Mouse (Mus musculus) left cerebral cortex, adult 8-10 months (tissue): ENCODE data around the gene Znrf2. TPM values are rescaled to one million over a fixed set of nuclear protein-coding genes. Genes with fewer than 3 reads are reported as not detected.

Experiments
- DNase-seq, 2 experiments: peaks; one replicate each; pipeline ENCODE4 v3.0.0; 2022; ENCODE audit warnings: low spot score in 2 of 2
- total RNA-seq, 4 experiments: library from RNA; stranded (reverse); gene quantifications; 2 replicates each; pipeline ENCODE4 v1.2.4; 2022

Gene Znrf2
- 10 to 100 TPM; 13.6 to 18.4 (median 15.2) TPM for total RNA-seq

DNA sequence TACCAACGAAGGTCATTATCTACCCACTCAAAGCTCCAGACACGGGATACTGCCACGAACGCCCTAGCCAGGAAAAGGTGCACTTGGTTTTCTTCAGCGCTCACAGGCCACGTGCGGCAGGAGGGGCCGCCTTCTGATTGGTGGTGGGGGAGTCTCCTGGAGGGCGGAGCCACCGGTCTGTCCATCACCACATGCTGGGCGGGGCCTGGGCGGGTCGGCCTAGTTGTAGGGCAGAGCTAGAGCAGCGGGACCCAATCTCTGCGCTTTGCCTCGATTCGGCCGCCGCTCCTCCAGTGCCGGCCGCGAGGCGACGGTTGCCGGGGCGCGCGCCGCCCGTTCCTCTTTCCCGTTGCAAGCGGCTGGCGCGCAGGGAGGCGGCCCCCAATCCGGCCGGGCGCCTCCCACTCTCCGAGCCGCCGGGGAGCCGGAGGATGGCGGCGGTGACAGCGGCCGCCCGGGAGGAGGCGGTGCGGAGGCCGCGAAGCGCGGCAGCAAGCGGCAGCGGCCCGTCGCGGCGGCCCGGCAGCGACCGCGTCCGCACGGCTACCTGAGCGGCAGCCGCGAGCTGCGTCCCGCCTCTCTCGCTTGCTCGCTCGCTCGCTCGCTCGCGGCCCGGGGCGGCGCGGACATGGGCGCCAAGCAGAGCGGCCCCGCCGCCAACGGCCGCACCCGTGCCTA lies at the start of gene Znrf2:
Znrf2 (plus strand) TSS at position 529 of the 678 bp plus-strand sequence.
- DNase-seq, result peak; percentile 84 to 92

DNA sequence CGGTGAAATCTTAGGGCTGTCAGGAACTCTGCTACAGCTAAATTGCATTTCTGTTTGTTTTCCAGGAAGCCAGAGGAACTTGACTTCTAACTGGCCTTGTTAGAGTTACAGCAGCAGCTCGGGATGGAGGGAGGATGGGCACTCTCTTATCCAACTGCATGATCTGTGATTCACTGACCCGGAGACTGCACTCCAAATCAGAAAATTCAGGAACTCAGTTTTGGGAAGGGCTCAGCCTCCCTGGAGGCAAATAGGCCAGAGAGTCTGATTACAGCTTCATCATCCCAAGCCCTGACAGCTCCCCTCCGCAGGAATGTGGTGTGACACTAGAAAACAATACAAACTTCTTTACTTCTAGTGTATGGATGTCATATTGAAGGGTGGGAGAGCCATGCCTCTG lies 49.0 kb upstream of the Znrf2 start:
- DNase-seq, result no peak

DNA sequence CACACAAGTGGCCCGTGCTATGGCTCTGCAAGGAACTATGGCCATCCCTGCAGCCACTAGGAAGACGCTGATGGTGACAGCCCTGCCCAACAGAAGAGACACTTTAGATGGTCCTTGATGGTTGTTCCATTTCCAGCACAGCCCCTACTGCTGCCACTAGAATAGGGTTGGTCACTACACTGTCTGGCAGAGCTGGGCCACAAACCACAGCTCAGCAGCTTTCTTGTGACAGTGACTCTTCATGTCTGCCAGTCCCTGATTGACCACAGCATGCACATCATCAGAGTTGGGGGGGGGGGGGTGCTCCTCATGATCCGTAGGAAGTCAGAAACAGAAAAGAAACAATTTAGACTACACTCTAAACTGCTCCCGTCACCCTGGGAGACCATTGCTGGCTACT lies 46.0 kb upstream of the Znrf2 start:
- no peak for DNase-seq

DNA sequence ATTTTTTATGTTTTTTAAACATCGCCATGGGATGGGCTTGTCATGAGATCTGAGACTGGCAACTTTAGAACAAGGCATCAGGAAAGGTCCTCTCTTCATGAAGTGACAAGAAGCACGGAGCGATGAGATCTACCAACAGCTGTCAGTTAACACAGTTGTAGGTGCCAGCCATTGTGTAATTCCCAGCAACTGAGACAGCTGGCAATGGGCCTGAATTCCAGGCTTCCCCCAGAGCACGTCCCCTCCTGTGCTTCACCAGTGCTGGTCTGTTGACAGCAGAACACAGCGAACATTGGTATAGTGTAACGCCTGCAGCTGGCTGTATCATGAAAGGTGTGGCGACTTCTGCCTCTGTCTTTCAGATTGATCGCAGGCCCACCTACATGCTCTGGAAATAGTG lies 45.5 kb upstream of the Znrf2 start:
- DNase-seq, result no peak

DNA sequence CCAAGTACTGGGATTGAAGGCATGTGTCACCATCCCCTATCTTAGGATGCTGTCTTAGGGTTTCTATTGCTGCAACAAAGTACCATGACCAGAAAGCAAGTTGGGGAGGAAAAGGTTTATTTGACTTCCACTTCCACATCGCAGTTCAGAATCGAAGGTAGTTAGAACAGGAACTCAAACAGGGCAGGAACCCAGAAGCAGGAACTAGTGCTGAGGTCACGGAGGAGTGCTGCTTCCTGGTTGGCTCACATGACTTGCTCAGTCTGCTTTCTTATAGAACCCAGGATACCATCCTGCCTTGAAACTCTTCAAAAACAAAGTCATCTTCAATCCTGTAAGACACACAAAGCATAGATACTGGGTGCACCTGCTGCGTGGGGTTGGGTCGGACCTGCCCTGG lies 44.6 kb upstream of the Znrf2 start:
- DNase-seq, result no peak

DNA sequence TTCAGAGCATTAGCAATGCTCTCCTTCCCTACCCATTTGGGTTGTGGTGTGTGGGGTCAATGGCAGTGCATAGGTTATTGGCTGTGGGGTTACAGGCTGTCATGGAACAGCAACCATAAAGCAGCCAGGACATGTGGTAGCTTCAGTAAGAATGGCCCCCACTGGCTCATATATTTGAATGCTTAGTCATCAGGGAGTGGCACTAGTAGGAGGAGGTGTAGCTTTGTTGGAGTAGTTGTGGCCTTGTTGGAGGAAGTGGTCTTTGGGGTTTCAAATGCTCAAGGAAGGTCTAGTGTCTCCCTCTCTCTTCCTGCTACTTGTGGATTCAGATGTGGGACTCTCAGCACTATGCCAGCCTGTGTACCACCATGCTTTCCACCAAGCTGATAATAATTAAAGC lies 41.0 kb upstream of the Znrf2 start:
- DNase-seq, result no peak

DNA sequence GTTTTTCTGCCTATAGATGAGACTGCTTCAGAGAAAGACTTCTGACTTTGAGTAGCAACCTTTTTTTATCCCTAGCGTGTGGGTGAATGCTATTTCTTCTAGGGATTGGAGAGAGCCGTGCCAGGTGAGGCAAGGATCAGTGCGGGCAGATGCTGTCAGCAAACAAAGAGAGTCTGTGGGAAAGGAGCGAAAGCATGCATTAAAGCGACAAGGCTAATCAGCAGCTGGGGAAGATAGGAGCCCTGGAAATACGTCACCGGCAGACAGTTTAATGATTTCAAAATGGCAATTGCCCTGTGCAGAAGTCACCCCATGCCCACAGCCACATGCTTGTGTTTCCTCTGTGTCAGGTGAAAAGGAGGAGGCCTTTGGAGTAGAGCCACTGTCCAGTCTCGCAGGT lies 39.1 kb upstream of the Znrf2 start:
- no peak for DNase-seq

DNA sequence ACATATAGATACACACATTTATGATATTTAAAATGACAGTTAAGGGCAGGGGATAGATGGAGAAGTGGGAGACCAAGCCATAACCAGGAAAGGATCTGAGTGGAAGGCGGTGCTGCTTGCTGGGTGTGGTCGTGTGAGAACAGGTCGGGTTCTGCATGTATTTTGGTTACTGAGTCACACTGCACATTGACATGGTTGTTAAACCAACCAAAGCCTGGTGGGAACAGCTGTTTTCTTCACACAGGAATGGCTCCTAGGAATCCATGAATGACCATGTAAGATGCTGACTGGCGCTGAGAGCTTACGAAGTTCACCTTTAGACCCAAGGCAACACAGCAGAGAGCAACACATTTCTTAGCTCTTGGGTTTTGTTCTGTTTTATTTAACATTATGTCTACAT lies 36.7 kb upstream of the Znrf2 start:
- DNase-seq, result no peak

DNA sequence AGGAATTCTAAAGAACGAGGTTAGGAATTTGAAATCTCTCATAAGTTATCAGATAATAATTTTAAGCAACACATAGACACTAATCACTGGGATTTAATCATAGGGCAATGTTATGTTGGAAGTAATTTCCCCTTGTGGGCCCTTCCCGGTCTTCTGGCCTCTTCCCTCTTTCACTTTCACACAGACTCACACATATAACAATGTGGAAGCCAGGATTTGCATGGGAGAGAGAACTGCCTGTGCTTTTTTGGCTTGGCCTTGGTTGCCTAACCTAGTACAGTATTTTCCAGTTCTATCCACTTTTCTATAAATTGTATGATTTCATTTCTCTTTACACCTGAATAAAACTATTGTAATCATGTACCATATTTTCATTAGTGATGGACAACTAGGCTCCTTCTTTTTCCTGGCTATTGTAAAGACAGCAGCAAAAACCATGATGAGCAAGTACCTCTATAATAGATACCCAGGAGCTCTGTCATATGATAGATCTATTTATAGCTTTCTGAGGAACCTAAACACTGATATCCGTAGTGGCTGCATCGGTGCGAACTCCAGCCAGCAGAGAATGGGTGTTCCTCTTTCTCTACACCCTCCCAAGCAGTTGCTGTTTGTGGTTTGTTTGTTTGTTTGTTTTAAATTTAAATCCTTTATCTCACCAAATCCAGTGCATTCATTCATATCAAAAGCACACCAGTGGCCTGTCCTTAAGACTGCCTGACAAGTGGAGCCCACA lies 36.0 kb upstream of the Znrf2 start:
- no peak for DNase-seq

DNA sequence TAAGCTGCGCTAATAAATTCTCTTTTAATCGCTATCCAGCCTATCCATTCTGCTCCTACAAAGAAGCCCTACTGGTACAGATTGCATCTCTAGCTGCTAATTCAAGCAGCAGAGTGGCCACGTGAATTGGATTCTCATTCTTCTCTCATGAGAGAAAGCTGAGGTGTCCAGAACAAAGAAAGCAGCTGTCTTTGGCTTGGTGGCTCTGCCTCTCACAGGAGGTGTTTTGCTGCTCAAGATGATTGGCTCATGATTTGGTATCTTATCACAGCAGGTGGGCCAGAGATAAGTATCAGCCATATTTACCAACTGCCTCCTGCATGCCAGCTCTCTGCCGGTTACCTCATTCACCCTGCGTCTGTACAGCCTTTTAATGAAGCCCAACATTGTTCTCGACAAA lies 34.8 kb upstream of the Znrf2 start:
- DNase-seq, result no peak

DNA sequence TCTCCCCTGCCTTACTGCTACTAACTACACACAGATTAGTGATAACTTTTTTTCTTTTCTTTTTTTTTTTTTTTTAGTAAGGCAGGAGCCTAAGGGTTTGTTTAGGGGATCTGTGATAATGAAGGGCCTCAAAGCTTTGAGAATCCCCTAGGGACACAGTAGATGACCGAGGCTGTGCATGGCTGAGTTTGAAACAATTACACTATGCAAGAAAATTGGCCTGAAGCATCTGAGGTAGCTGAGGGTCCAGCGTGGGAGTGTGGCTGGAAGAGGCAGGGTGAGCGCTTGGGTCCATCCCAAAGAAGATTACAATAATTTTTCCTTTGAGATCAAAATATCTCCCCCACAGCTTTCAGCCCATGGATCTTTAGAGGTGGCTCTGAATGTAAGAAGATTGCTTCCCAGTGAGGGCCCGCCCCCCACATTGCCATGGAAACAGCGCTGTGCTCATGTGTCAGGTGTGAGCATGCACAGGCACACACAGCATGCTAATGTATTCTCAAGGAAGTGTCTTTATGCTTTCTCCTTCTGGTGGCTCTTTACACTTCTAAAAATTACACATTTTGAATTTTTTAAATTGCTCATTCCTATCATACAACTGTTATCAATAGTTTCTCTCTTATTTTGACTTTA lies 31.5 kb upstream of the Znrf2 start:
- DNase-seq, result peak; percentile 42 to 85

DNA sequence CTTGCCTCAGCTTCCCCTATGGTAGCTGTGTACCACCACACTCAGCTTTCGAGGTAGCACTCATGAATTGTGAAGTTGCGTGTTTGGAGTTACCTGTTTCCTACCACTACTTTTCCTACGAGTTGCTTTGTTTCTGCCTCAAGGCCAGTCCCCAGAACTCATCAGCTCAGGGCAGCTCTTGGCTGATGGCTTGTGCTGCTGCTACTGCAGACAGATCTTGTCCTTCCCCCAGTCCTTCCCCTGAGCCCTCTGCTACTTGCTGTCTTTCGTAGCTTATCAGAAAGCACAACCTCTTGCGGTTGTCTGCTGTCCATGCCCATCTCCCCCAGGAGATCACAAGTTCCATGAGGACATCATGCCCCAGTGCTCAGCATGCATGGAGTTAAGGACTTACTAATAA lies 29.9 kb upstream of the Znrf2 start:
- no peak for DNase-seq

DNA sequence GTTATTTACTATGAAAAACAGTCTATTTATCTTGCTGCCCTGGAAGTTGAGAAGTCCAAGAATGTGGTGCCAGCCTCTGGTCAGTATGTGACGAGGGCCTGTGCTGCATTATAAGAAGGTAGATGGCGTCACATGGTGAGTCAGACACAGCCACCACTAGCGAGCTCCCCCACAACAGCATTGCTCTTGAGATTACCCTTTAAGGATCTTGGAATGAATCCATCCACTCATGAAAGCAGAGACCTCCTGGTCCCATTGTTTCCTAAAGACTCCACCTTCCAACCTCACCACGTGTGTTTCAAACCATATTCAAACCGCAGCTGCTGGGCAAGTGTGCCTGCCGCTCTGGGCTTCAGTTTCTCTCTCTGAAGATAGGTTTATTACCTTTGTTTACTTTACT lies 28.2 kb upstream of the Znrf2 start:
- DNase-seq, result no peak

DNA sequence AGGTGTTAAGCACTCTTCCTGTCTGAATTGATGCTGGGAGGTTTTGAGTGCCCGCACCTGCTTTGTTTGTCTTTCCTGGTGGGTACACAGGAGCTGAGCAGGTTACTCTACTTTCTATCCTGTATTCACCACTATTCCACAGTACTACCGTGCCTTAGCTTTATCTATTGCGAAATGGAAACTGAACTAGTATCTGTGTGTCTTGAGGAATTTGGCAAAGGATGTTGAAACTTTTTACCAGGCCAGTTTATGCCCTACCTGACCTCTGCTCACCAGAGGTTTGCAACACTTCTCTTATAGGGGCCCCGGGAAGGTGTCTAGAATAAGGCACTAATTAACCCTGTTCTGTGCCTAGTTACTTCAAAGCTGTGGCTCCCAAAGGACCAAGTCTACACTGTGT lies 27.6 kb upstream of the Znrf2 start:
- no peak for DNase-seq

DNA sequence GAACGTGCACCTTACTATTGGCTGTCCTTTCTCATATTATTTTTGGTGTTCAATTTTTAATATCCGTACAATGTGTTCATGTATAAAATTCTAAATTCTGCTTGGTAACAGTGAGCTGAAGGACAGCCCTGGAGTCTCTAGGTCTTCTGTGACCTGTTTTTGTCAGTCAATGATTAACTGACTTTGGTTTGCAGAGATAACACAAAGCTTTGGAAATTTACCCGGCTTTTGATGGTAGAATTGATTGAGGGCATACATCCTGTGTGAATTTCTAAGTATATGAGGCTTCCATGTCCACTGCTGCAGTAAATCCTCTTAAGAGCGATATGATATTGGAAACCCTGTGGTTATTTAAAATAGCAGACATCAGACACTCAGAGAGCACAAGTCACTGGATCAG lies 26.6 kb upstream of the Znrf2 start:
- no peak for DNase-seq

DNA sequence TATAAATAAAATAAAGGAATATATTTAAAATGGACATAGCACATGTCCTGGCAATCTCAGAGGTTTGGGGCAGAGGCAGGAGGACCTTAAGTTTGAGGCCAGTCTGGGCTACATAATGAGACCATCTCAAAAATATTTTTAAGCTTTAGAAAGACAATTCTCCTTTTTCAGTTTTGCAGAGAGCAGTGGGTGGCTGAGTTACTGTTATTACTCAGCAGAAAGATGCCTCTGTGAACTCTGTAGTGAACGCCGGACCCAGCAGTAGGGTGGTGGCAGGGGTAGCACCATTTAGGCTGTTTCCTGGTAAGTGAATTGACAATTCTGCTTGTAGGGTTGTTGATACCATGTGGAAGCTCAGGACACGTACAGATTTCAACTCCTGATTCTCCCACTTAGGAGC lies 22.9 kb upstream of the Znrf2 start:
- no peak for DNase-seq

DNA sequence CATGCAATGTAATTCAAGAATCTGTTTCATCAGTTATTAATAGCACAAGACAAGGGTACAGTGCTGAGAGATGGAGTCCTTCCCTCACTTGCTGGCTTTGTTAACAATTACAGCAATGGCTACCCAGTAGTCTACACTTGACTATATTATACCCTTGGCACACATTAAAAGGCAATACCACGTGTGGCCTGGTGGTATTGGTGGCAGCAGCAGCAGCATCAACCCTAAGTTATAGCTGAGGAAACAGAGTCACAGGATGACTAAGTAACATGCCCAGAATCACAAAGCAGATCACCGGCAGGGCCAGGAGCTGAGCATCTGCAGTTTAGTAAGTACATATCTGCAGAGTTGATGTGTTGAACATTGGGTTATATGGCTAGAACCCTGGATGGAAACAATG lies 22.3 kb upstream of the Znrf2 start:
- no peak for DNase-seq

DNA sequence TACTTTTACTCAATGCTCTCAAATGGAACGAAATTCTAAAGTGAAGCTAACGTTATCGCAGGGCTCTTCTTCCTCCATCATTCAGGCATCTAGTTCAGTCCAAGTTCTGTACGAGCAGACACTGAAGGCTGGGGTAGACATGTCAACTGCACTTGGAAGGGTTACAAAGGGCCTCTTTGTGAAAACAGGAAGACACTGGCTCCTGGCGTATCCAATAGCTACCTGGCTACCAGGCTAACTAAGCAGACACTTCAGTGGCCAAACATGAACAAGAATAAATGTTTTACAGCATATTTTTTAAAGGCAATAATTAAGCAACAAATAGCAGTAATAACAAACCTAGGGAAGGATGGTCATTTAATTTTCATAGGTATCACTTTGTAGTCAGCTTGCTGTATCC lies 21.7 kb upstream of the Znrf2 start:
- DNase-seq, result no peak

DNA sequence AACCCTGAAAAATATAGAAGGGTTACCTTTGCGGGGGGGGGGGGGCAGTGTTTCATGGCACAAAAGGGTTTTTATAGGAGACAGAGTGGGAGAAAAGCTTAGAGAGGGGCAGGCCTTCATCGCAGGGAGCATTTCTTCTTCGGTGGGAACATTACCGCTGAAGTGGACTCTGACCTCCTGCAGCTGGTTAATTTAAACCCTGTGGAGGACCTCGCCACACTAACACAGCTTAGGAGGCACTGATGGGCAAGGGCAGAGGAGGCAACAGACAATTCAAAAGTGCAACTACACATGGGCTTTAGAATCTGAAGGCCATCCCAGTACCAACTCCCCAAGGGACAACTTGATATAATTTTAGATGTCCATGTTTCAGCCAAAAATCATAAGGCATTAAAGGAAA lies 20.7 kb upstream of the Znrf2 start:
- DNase-seq, result no peak

DNA sequence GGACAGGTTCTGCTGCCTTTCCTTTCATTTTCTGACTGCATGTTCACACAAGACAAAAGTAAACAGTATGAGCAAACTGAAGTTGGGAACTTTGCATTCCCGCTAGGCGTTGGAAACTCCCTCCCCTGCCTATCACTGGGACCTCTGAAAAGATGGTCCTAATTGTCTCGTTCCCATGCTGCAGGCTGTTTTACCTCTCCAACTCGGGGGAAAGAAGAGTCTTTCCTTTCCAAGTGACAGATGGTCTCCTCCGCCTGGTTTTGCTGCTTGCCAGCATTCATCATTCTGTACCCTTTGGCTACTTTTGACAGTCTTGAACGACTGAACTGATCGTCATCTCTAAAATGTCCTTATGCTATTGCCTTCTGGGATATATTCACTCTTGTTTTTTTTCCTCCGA lies 14.4 kb upstream of the Znrf2 start:
- no peak for DNase-seq

DNA sequence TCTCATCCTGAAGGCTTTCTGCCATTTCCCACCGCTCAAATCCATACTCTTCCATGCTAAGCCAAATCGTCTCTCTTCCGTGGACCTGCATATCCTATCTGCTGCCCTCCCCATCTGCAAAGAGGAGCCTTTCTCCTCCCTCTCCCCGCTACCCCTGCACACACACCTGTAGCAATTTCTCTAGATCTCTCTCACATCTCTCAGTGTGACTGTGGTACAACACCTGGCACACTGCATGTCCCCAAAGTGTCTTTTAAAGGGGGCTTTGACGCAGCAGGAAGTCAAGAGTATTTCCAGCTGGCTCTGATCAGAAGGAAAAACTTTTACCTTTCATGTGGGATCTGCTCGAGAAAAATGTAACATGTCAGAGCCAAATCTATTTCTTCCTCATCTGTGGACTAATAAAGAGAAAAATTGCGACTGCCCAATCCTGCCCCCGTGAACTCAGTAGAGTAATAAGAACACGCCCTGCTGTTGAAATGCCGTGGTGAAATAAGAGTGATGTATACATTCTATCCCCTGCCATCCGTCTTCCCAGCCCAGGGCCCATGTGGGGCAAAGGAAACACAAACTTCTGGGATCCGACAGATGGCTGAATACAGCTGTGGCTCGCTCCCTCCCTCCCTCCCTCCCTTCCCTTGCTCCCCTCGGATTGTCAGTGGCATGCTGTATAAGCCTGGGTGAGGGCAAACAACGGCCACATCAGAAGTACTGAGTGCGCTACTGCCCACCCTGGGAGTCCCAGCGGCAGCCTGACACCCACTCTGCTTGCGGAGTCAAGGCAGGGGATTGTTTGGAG lies 12.5 kb upstream of the Znrf2 start:
- no peak for DNase-seq

DNA sequence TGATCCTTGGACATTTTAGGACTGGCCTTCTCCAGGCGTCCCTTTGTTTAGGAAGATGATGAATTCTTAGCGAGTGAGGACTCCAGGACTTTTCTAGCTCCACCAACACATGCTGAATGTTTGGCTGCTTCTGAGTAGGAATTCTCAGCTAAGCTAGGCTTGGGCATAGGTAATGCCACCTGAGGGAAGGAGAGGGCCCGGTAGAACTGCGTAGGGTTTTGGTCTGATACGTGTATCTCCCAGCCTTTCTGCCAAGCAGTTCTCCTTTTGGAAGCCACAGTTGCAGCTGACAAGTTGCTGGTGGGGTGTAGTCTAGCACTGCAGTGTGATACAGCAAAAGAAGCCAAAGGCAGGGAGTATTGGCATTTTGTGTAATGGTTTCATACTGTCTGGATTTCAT lies 10.9 kb upstream of the Znrf2 start:
- no peak for DNase-seq
